Mouse (Mus musculus) heart, adult 2 months (tissue): ENCODE data around the gene Casp2. TPM values are rescaled to one million over a fixed set of nuclear protein-coding genes. Genes with fewer than 3 reads are reported as not detected.
A peak's percentile ranks its signal among the peaks of the same experiment; 100 is the strongest.

Experiments
- DNase-seq, 2 experiments: peaks; one replicate each; pipeline ENCODE4 v3.0.0; 2021
- H3K27ac ChIP-seq: fragments of 200-600 bp; 2 replicates; pipeline ENCODE4 v1.8.1; 2022
- H3K27me3 ChIP-seq: fragments of 200-500 bp; 2 replicates; pipeline ENCODE4 v1.6.1; 2012; ENCODE audit warnings: mild to moderate bottlenecking, low read length, inconsistent platforms, mixed read lengths; ENCODE audit not compliant: control insufficient read depth, insufficient read depth
- H3K36me3 ChIP-seq: fragments of 200-500 bp; 2 replicates; pipeline ENCODE4 v1.6.1; 2012; ENCODE audit warnings: low read length, inconsistent platforms; ENCODE audit not compliant: control insufficient read depth, insufficient read depth
- H3K4me1 ChIP-seq: fragments of 200-500 bp; 2 replicates; pipeline ENCODE4 v1.6.1; 2011; ENCODE audit warnings: low read length; ENCODE audit not compliant: control insufficient read depth, insufficient read depth
- H3K4me3 ChIP-seq: fragments of 200-600 bp; 2 replicates; pipeline ENCODE4 v1.8.1; 2022
- H3K79me2 ChIP-seq: fragments of 200-500 bp; replicated peaks from 2 replicates; pipeline ENCODE4 v1.6.1; 2012; ENCODE audit warnings: mild to moderate bottlenecking, inconsistent platforms, low read length, moderate library complexity, mixed read lengths; ENCODE audit not compliant: control insufficient read depth, insufficient read depth
- H3K9ac ChIP-seq: fragments of 200-500 bp; 2 replicates; pipeline ENCODE4 v1.6.1; 2012; ENCODE audit warnings: low read depth, mild to moderate bottlenecking, control low read depth, inconsistent platforms, low read length, mixed read lengths
- CTCF ChIP-seq: fragments of 200-600 bp; IDR thresholded peaks from 2 replicates; pipeline ENCODE4 v1.8.1; 2022; ENCODE audit warnings: antibody characterized with exemption, mild to moderate bottlenecking, moderate library complexity
- EP300 ChIP-seq: fragments of 200-500 bp; IDR thresholded peaks from 2 replicates; pipeline ENCODE4 v1.6.1; 2011; ENCODE audit warnings: low read depth, low read length, control low read depth; ENCODE audit not compliant: insufficient read depth
- POLR2A ChIP-seq: fragments of 200-500 bp; IDR thresholded peaks from 2 replicates; pipeline ENCODE4 v1.6.1; 2011; ENCODE audit warnings: mild to moderate bottlenecking, low read depth, low read length, control low read depth; ENCODE audit not compliant: insufficient read depth
- WGBS: fragments of 180-500 bp; shearing (Covaris S2); methylation state at CpG from one replicate; pipeline ENCODE4 v1.1.7; 2018; 5-methylcytosine and 5-hydroxymethylcytosine counted together
- intact Hi-C: fragments of 180-260 bp; cut with DNase I; formaldehyde crosslinking; loops from one replicate; pipeline ENCODE4 v1.15.1; 2025
- polyA plus RNA-seq: library from polyadenylated mRNA; depleted of rRNA; stranded (reverse); fragments of >200 nt; gene quantifications from 2 replicates; pipeline ENCODE4 v1.2.3, GENCODE M21; 2012
- total RNA-seq, 2 experiments: library from RNA; stranded (reverse); gene quantifications; 2 replicates each; pipeline ENCODE4 v1.2.3; 2021

The Casp2 gene
- total and polyA plus RNA-seq, 3 experiments, result 7.5 to 12.2 (median 12.1) TPM

GRCm38 (mm10) chr6:42247981-42248380 lies 16.8 kb upstream of the Casp2 start:
- Histone ChIP-seq H3K4me1 (no peaks in the 10 kb centered on the region; the same call in 1 of the 2 replicates), H3K27ac (no peak overlapping the region), H3K9ac (no peak overlapping the region), H3K79me2 (no peaks in the 10 kb centered on the region), H3K36me3 (no peaks in the 10 kb centered on the region), H3K4me3 (no peak overlapping the region), H3K27me3 (no peaks in the 10 kb centered on the region)
- DNase-seq, result no peak
- intact Hi-C loops, result no loop called here
- 89% methylated on average over 1 of the region's 1 CpGs for WGBS
- no peak for TF ChIP-seq EP300
- no peak for TF ChIP-seq POLR2A
- TF ChIP-seq CTCF, result no peak

- no peak overlapping the region for H3K9ac ChIP-seq
- no peak for DNase-seq
- H3K4me3 ChIP-seq, result no peak overlapping the region
- no peaks in the 10 kb centered on the region for H3K36me3 ChIP-seq
- intact Hi-C loops, result no loop called here
- WGBS, result 82% methylated on average over 4 of the region's 4 CpGs
- H3K79me2 ChIP-seq, result no peaks in the 10 kb centered on the region
- no peak overlapping the region for H3K27ac ChIP-seq
- no peak for TF ChIP-seq POLR2A
- no peak for TF ChIP-seq CTCF
- no peak for TF ChIP-seq EP300
- H3K4me1 ChIP-seq, result no peaks in the 10 kb centered on the region
- no peaks in the 10 kb centered on the region for H3K27me3 ChIP-seq
Observed at GRCm38 (mm10) chr6:42251791-42252190, 13.0 kb upstream of the Casp2 start.

GRCm38 (mm10) chr6:42253103-42253502 lies 11.7 kb upstream of the Casp2 start:
- intact Hi-C loops, result no loop called here
- DNase-seq, result no peak
- Histone ChIP-seq H3K4me3 (no peak overlapping the region), H3K9ac (no peak overlapping the region), H3K4me1 (no peaks in the 10 kb centered on the region), H3K27ac (no peak overlapping the region), H3K27me3 (no peaks in the 10 kb centered on the region), H3K79me2 (no peaks in the 10 kb centered on the region), H3K36me3 (no peaks in the 10 kb centered on the region)
- 53% methylated on average over 2 of the region's 2 CpGs for WGBS
- TF ChIP-seq CTCF (no peak), EP300 (no peak), POLR2A (no peak)

- Histone ChIP-seq H3K4me3 (no peak overlapping the region), H3K79me2 (no peaks in the 10 kb centered on the region), H3K27me3 (no peaks in the 10 kb centered on the region), H3K27ac (no peak overlapping the region), H3K36me3 (no peaks in the 10 kb centered on the region), H3K4me1 (no peaks in the 10 kb centered on the region), H3K9ac (no peak overlapping the region)
- 21% methylated on average over 11 of the region's 11 CpGs for WGBS
- intact Hi-C loops, result no loop called here
- DNase-seq, result peak; percentile 60 to 65
- TF ChIP-seq EP300 (no peak), CTCF (peak; percentile 76), POLR2A (no peak)
Observed at GRCm38 (mm10) chr6:42257303-42257863, 7.4 kb upstream of the Casp2 start.

GRCm38 (mm10) chr6:42260430-42260829 lies 4.4 kb upstream of the Casp2 start:
- Histone ChIP-seq H3K9ac (no peak overlapping the region), H3K79me2 (no peaks in the 10 kb centered on the region), H3K36me3 (no peaks in the 10 kb centered on the region), H3K4me3 (no peak overlapping the region), H3K27me3 (no peaks in the 10 kb centered on the region), H3K4me1 (no peaks in the 10 kb centered on the region), H3K27ac (no peak overlapping the region)
- TF ChIP-seq EP300 (no peak), POLR2A (no peak), CTCF (no peak)
- 43% methylated on average over 6 of the region's 6 CpGs for WGBS
- intact Hi-C loops, result loop anchor here (10.0 kb wide), 2 partner anchors 434 to 496 kb away; no protein-coding TSS in a partner anchor
- no peak for DNase-seq

GRCm38 (mm10) chr6:42261524-42262170 lies 3.1 kb upstream of the Casp2 start, which contains the start of gene Tmem139:
Gene Tmem139 (plus strand): TSS chr6:42261970.
- 22% methylated on average over 20 of the region's 20 CpGs for WGBS
- Histone ChIP-seq H3K9ac (no peak within 1 kb of the TSS), H3K79me2 (no peaks in the 10 kb centered on the region), H3K27ac (no peak within 1 kb of the TSS), H3K27me3 (no peaks in the 10 kb centered on the region), H3K36me3 (peaks cover 2% of the 10 kb centered on the region), H3K4me3 (no peak within 1 kb of the TSS), H3K4me1 (peaks cover 2% of the 10 kb centered on the region)
- TF ChIP-seq POLR2A (no peak), EP300 (no peak), CTCF (no peak)
- intact Hi-C loops, result loop anchor here (10.0 kb wide), 2 partner anchors 433 to 497 kb away; no protein-coding TSS in a partner anchor
- DNase-seq, result no peak
